Mouse (Mus musculus) brown adipose tissue, adult 24 weeks (tissue): ENCODE results near the gene Adamts2. TPM values are rescaled to one million over a fixed set of nuclear protein-coding genes. Genes with fewer than 3 reads are reported as not detected.

Experiments used
- H3K27ac ChIP-seq: fragments of 200-500 bp; replicated peaks from 2 replicates; pipeline ENCODE4 v1.5.1; 2012; ENCODE audit warnings: low read depth, mild to moderate bottlenecking, low read length
- H3K4me1 ChIP-seq: fragments of 200-500 bp; 2 replicates; pipeline ENCODE4 v1.6.1; 2012; ENCODE audit warnings: low read length, mixed read lengths; ENCODE audit not compliant: control insufficient read depth, insufficient read depth, insufficient read length
- H3K4me3 ChIP-seq: fragments of 200-500 bp; 2 replicates; pipeline ENCODE4 v1.5.1; 2012; ENCODE audit warnings: low read depth, mild to moderate bottlenecking, low read length, moderate library complexity; ENCODE audit not compliant: insufficient read depth
- polyA plus RNA-seq: library from polyadenylated mRNA; stranded (reverse); fragments of >200 nt; gene quantifications from 2 replicates; pipeline ENCODE4 v1.2.4, GENCODE M21; 2012; ENCODE audit not compliant: missing spikeins, insufficient read depth, insufficient read length

Gene Adamts2
- polyA plus RNA-seq: 5.2 and 6.1 TPM in 2 replicates

DNA sequence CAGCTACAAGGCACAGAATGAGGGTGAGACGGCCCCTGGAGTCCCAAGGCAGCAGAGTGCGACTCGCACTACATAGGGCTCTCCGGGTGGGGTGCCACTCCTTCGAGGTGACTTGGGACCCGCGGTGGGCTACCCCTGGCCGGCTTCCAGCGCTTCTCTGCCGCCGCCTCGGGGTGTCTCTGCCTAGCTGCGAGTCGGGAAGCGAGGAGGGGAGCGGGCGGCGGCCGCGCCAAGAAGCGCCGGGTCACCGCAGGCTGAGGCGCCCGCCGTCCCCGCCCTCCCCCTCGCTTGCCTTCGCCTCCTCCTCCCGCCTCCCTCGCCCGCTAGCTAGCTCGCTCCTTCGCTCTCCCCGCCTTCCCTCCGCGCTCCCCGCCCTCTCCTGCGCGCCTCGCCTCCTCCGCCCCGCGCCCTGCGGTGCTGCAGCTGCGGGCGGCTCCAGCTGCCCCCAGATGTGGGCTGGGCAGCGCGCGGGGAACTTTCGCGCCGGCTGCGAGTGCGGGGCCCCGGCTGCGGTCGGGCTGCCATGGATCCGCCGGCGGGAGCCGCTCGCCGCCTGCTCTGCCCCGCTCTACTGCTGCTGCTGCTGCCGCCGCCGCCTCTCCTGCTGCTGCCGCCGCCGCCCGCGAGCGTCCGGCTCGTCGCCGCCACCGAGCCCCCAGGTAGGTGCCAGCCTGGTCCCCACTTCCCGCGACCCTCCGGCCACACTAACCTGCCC is at the start of gene Adamts2:
Gene Adamts2, plus strand, starts transcription at position 444 of the 715 bp plus-strand sequence.
- Histone ChIP-seq H3K27ac (no peak within 1 kb of the TSS), H3K4me1 (no peaks in the 10 kb centered on the region), H3K4me3 (peak within 1 kb of the TSS; percentile 74)

- no peak overlapping the region for H3K27ac ChIP-seq
- no peak overlapping the region for H3K4me3 ChIP-seq
- H3K4me1 ChIP-seq: no peaks in the 10 kb centered on the region
Measured at GRCm38 (mm10) chr11:50557064-50557463, 44.8 kb upstream of the Adamts2 start.

DNA sequence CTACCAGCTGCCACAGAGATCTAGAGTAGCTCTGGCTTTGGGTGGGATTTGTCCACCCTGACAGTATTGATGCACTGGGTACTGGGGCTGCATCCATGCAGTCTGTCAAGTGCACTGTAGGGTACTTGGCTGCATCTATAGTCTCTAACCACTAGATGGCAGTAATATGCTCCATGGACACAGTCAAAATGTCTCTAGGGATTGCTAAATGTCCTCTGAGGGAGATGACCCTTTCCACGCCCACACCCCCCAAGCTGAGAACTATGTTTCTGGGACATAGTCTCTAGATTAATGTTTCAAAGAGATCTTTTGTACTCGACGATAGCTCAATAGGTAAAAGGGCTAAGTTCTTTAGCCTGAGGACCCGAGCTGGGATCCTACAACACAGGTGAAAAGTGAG is 42.8 kb upstream of the Adamts2 start:
- no peak overlapping the region for H3K27ac ChIP-seq
- no peaks in the 10 kb centered on the region for H3K4me1 ChIP-seq
- no peak overlapping the region for H3K4me3 ChIP-seq

GRCm38 (mm10) chr11:50565466-50566211 is 36.2 kb upstream of the Adamts2 start:
- Histone ChIP-seq H3K4me3 (no peak overlapping the region), H3K4me1 (no peaks in the 10 kb centered on the region), H3K27ac (no peak overlapping the region)

GRCm38 (mm10) chr11:50571448-50571847 is 30.4 kb upstream of the Adamts2 start:
- H3K27ac ChIP-seq: no peak overlapping the region
- no peaks in the 10 kb centered on the region for H3K4me1 ChIP-seq
- no peak overlapping the region for H3K4me3 ChIP-seq

GRCm38 (mm10) chr11:50576521-50576920 is 25.4 kb upstream of the Adamts2 start:
- no peak overlapping the region for H3K4me3 ChIP-seq
- H3K4me1 ChIP-seq: no peaks in the 10 kb centered on the region
- no peak overlapping the region for H3K27ac ChIP-seq

DNA sequence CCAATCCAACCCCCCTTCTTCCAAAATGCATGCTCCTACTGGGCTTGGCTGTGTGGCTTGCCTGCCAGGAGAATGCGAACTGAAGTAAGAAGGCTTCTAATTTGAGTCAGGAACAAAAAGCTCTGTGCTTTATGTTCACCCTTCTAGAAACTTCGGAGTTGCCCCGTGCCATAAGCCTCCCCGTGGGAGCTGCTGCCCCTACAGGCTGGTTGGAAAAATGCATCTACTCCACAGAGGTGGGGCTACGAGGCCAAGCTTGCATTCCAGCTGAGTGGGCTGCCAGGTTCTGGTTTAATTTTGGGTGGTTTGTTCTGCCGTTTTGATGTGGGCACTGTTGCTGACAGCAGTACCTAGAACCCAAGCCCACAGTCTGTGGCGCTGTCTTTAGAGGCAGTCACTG is 14.9 kb upstream of the Adamts2 start:
- H3K27ac ChIP-seq: no peak overlapping the region
- no peak overlapping the region for H3K4me3 ChIP-seq
- H3K4me1 ChIP-seq: no peaks in the 10 kb centered on the region

DNA sequence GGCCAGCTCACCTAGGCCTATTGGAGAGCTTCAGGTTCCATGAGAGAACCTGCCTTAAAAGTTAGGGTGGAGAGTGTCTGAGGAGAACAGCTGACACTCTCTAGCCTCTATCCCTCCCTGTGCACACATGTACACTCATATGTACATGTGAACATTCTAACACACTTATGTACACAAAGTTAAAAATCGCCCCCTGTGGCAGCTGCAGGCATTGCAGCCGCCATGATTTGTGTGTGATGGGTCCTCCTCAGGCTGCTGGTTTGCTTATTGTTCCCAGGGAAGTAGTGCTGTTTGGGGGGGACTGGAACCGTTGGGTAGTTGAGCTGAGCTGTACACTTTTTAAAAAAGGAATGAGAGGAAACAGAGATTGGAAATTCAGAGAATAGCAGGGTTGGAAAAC is 14.1 kb upstream of the Adamts2 start:
- H3K4me3 ChIP-seq: no peak overlapping the region
- no peaks in the 10 kb centered on the region for H3K4me1 ChIP-seq
- H3K27ac ChIP-seq: no peak overlapping the region

GRCm38 (mm10) chr11:50589060-50589459 is 12.8 kb upstream of the Adamts2 start:
- no peak overlapping the region for H3K27ac ChIP-seq
- no peaks in the 10 kb centered on the region for H3K4me1 ChIP-seq
- H3K4me3 ChIP-seq: no peak overlapping the region

DNA sequence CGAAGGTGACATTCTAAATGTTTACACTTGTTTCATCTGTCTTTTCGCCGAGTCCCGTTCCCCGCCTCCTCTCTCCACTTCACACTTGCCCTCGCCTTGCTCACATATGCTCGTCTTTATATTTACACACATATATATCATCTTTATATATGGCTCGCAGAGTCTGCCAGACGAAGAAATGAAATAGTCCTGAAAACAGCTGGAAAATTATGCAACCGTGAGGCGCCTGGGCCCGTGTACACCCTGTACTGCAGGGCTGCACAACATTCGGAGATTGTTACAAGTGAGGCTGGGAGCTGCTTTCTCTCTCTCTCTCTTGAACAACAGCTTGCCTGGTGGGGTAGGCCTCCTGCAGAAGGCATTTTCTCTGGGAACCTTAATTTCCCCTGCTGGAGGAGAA is 10.8 kb upstream of the Adamts2 start:
- no peak overlapping the region for H3K27ac ChIP-seq
- H3K4me1 ChIP-seq: no peaks in the 10 kb centered on the region
- H3K4me3 ChIP-seq: no peak overlapping the region

DNA sequence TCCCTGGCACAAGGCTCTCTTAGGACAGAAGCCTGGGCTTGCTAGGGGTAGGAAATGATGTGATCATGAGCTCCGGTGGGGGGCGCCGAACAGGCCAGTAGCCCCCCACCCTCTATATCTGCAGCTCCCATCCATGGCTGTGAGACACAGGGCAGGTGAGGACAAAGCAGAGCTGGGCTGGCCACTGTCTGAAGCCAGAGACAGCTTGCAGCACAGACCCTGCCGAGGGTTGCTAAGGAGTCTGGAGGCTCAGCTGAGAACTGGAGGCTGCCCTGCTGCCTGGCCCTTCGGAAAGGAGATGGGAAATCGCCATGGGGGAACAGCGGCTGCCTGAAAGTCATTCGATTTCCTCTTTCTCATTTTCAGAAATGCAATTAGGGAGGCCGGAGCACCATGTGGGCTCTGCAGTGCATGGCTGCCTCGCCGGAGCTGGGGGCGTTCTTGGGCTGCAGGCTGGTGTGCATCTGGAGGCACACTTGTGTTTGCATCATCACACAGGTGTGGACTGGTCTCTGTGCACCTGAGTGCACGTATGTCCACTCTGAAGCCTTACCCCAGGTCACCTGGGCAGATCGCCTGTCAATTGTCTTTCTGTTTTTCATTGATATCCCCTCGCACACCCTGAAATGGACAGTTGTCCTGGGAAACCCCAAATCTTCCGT is 8.9 kb upstream of the Adamts2 start:
- H3K4me1 ChIP-seq: no peaks in the 10 kb centered on the region
- H3K27ac ChIP-seq: no peak overlapping the region
- no peak overlapping the region for H3K4me3 ChIP-seq

DNA sequence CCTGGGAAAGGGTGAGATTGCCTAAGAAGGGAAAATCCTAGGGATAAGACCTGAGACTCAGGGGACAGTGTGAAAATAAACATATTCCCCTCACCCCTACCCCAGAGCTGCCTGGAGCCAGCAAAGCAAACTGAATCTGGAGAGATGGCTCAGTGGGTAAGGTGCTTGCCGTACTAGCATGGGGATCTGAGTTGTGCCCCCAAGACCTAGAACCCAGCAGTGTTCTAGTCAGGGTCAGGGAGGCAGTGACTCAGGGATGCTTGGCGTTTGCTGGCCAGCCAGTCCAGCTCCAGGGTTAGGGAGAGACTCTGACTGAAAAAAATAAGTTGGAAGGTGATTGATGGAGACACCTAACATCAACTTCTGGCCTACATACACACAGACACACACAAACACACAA is 5.3 kb upstream of the Adamts2 start:
- no peaks in the 10 kb centered on the region for H3K4me1 ChIP-seq
- H3K27ac ChIP-seq: no peak overlapping the region
- no peak overlapping the region for H3K4me3 ChIP-seq

DNA sequence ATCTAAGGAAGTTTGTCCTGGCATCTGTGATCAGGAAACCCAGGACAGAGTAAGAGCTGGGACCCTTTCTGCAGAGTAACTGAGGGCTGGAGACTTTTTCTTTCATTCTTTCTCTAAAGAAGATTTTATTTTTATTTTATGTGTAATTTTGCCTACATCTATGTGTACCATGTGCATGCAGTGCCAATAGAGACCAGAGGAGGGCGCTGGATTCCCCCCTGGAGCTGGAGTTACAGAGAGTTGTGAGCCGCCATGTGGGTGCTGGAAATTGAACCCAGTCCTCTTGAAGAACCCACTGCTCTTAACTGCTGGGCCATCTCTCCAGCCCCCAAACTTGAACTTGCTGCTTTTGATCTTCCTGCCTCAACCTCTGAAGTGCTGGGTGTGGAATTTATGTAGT is 2.7 kb upstream of the Adamts2 start:
- Histone ChIP-seq H3K27ac (no peak overlapping the region), H3K4me1 (no peaks in the 10 kb centered on the region), H3K4me3 (no peak overlapping the region)

GRCm38 (mm10) chr11:50602356-50603081 is 635 bp downstream of the Adamts2 start:
- Histone ChIP-seq H3K4me1 (no peaks in the 10 kb centered on the region), H3K27ac (no peak overlapping the region), H3K4me3 (peak overlapping the region; percentile 74)
